Mouse (Mus musculus) kidney, postnatal 10 days (tissue): Measurements from ENCODE around the gene Nme4.

Source experiments
- DNase-seq: peaks from one replicate; pipeline ENCODE4 v3.0.0; 2021; ENCODE audit warnings: mixed read lengths

Gene Nme4

GRCm38 (mm10) chr17:26064916-26065315, 30.5 kb downstream of the Nme4 start:
- DNase-seq, result no peak

GRCm38 (mm10) chr17:26057787-26058567, 37.4 kb downstream of the Nme4 start:
- no peak for DNase-seq

GRCm38 (mm10) chr17:26057278-26057677, 38.1 kb downstream of the Nme4 start:
- DNase-seq, result no peak

- DNase-seq, result peak; percentile 49
These were observed 40.2 kb downstream of the Nme4 start for GRCm38 (mm10) chr17:26055164-26055563.

- peak; percentile 53 for DNase-seq
These were observed 41.1 kb downstream of the Nme4 start for GRCm38 (mm10) chr17:26054133-26054845.

- DNase-seq, result no peak
These were observed 42.7 kb downstream of the Nme4 start for GRCm38 (mm10) chr17:26052706-26053105.

- no peak for DNase-seq
These were observed 43.3 kb downstream of the Nme4 start for GRCm38 (mm10) chr17:26052074-26052473.

GRCm38 (mm10) chr17:26048118-26048517, 47.3 kb downstream of the Nme4 start:
- no peak for DNase-seq

GRCm38 (mm10) chr17:26046253-26046997, 49.0 kb downstream of the Nme4 start:
- DNase-seq, result no peak

GRCm38 (mm10) chr17:26045285-26045684, 50.1 kb downstream of the Nme4 start:
- DNase-seq, result no peak

GRCm38 (mm10) chr17:26043249-26043636, 52.2 kb downstream of the Nme4 start:
- DNase-seq, result peak; percentile 83

- no peak for DNase-seq
These were observed 52.7 kb downstream of the Nme4 start for GRCm38 (mm10) chr17:26042599-26043248.
